Mouse (Mus musculus): Measurements from ENCODE around the gene Unc5c.

DNA sequence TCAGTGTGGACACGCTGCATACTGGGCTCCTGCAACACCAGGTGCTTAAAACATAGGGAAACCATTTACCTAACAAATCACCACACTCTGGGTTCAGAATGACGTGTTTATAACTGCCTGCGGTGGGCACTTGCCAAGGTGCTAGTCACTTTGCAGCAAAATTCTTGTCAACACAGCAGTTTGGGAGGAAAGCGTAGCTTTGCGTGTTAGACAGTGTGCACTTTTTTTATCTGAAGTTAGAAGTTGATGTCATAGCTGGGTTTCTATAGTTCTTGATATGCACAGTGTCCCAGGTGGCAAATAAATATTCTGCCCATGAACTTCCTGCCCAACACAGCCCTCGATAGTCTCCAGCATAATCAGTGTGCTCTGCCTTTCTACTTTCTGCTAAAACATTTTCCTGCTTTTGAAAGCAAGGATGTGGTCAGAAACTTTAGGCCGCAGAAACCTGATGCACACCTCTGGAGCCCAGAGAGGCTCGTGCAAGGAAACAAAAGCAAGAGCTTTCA is 313.4 kb downstream of the Unc5c start:
- TF ChIP-seq POLR2A (IDR thresholded peaks at IDR 0.05; ENCODE audit: control insufficient read depth, low read depth, low read length) (no peak), CTCF (IDR thresholded peaks at IDR 0.05; ENCODE audit: control insufficient read depth, insufficient read depth, insufficient replicate concordance, low read depth, low read length) (no peak)

Measured in testis, adult 2 months (tissue).